Mouse (Mus musculus) megakaryocyte, embryonic 14.5 days (primary cell): ENCODE results near the gene Foxk1.

Experiments
- FLI1 ChIP-seq: IDR thresholded peaks from 2 replicates; pipeline ENCODE4 v1.6.1; 2012; ENCODE audit warnings: low read length, inconsistent platforms, mixed read lengths
- GATA1 ChIP-seq: IDR thresholded peaks from 3 replicates; pipeline ENCODE4 v1.6.1; 2012; ENCODE audit warnings: mixed read lengths, low read length, inconsistent platforms, borderline replicate concordance

- TF ChIP-seq GATA1 = no peak
- no peak for TF ChIP-seq FLI1
Observed at GRCm38 (mm10) chr5:142448623-142449022, 47.3 kb downstream of the Foxk1 start.
